Mouse (Mus musculus) thymus, adult 2 months (tissue): ENCODE results near the gene Stra6l. TPM values are rescaled to one million over a fixed set of nuclear protein-coding genes. Genes with fewer than 3 reads are reported as not detected.
A peak's percentile ranks its signal among the peaks of the same experiment; 100 is the strongest.

Experiments used
- DNase-seq: peaks from one replicate; pipeline ENCODE4 v3.0.0; 2021
- H3K27ac ChIP-seq: fragments of 200-500 bp; 2 replicates; pipeline ENCODE4 v1.5.1; 2012; ENCODE audit warnings: low read length, control low read depth; ENCODE audit not compliant: control insufficient read depth, insufficient read depth
- H3K27me3 ChIP-seq: fragments of 200-500 bp; 2 replicates; pipeline ENCODE4 v1.6.1; 2012; ENCODE audit warnings: mild to moderate bottlenecking, low read length, moderate library complexity, mixed read lengths; ENCODE audit not compliant: control insufficient read depth, insufficient read depth
- H3K36me3 ChIP-seq: fragments of 200-500 bp; 2 replicates; pipeline ENCODE4 v1.6.1; 2012; ENCODE audit warnings: mild to moderate bottlenecking, low read length, moderate library complexity; ENCODE audit not compliant: control insufficient read depth, insufficient read depth
- H3K4me1 ChIP-seq: fragments of 200-500 bp; replicated peaks from 2 replicates; pipeline ENCODE4 v1.6.1; 2012; ENCODE audit warnings: low read length; ENCODE audit not compliant: control insufficient read depth, insufficient read depth
- H3K4me3 ChIP-seq: fragments of 200-500 bp; 2 replicates; pipeline ENCODE4 v1.5.1; 2012; ENCODE audit warnings: mild to moderate bottlenecking, low read length, control low read depth, moderate library complexity; ENCODE audit not compliant: control insufficient read depth, insufficient read depth
- CTCF ChIP-seq: fragments of 200-500 bp; IDR thresholded peaks from 2 replicates; pipeline ENCODE4 v1.5.1; 2012; ENCODE audit warnings: mild to moderate bottlenecking, control low read depth, low read length, moderate library complexity, borderline replicate concordance; ENCODE audit not compliant: control insufficient read depth, poor library complexity, insufficient read depth; ENCODE audit errors: extremely low read depth
- POLR2A ChIP-seq: fragments of 200-500 bp; IDR thresholded peaks from 2 replicates; pipeline ENCODE4 v1.6.1; 2012; ENCODE audit warnings: mild to moderate bottlenecking, low read length, control low read depth, moderate library complexity; ENCODE audit not compliant: control insufficient read depth, poor library complexity, insufficient read depth; ENCODE audit errors: extremely low read depth
- WGBS: fragments of 180-500 bp; shearing (Covaris S2); methylation state at CpG from one replicate; pipeline ENCODE4 v1.1.7; 2018; 5-methylcytosine and 5-hydroxymethylcytosine counted together
- polyA plus RNA-seq: library from polyadenylated mRNA; depleted of rRNA; stranded (reverse); fragments of >200 nt; gene quantifications from 2 replicates; pipeline ENCODE4 v1.2.3, GENCODE M21; 2012

The Stra6l gene
- polyA plus RNA-seq, 1 experiment: 1.7 TPM

- Histone ChIP-seq H3K36me3 (no peaks in the 10 kb centered on the region), H3K4me3 (no peak overlapping the region), H3K27me3 (no peaks in the 10 kb centered on the region; the same call in 1 of the 2 replicates), H3K4me1 (peaks cover 8% of the 10 kb centered on the region; the same call in 1 of the 2 replicates), H3K27ac (no peak overlapping the region)
- DNase-seq: no peak
- TF ChIP-seq POLR2A (no peak), CTCF (no peak)
- 21% methylated on average over 4 of the region's 4 CpGs for WGBS
Measured at GRCm38 (mm10) chr4:45818814-45819207, 29.7 kb upstream of the Stra6l start.

GRCm38 (mm10) chr4:45819208-45819931 is 29.1 kb upstream of the Stra6l start:
- no peak for DNase-seq
- Histone ChIP-seq H3K4me1 (peaks cover 8% of the 10 kb centered on the region; the same call in 1 of the 2 replicates), H3K27me3 (peaks cover 2% of the 10 kb centered on the region; the same call in 1 of the 2 replicates), H3K27ac (no peak overlapping the region), H3K4me3 (no peak overlapping the region; the same call in 1 of the 2 replicates), H3K36me3 (no peaks in the 10 kb centered on the region)
- TF ChIP-seq CTCF (no peak), POLR2A (no peak)
- WGBS: 3% methylated on average over 17 of the region's 17 CpGs

- Histone ChIP-seq H3K36me3 (no peaks in the 10 kb centered on the region), H3K4me3 (no peak overlapping the region)
Measured at GRCm38 (mm10) chr4:45820074-45820830, 28.2 kb upstream of the Stra6l start.

GRCm38 (mm10) chr4:45821995-45822394 is 26.5 kb upstream of the Stra6l start:
- no peak for DNase-seq
- H3K4me3 ChIP-seq: no peak overlapping the region
- peaks cover 12% of the 10 kb centered on the region; the same call in 1 of the 2 replicates for H3K27me3 ChIP-seq
- H3K4me1 ChIP-seq: peaks cover 11% of the 10 kb centered on the region; the same call in 1 of the 2 replicates
- no peaks in the 10 kb centered on the region for H3K36me3 ChIP-seq
- no peak overlapping the region for H3K27ac ChIP-seq
- no peak for TF ChIP-seq POLR2A
- TF ChIP-seq CTCF: no peak
- WGBS: 79% methylated on average over 3 of the region's 3 CpGs

More at GRCm38 (mm10) chr4:45820074-45820830, 28.2 kb upstream of the Stra6l start:
- TF ChIP-seq CTCF (no peak), POLR2A (no peak)
- 44% methylated on average over 8 of the region's 8 CpGs for WGBS
- DNase-seq: peak; percentile 56
- Histone ChIP-seq H3K4me1 (peaks cover 8% of the 10 kb centered on the region; the same call in 1 of the 2 replicates), H3K27me3 (peaks cover 8% of the 10 kb centered on the region; the same call in 1 of the 2 replicates), H3K27ac (no peak overlapping the region)

- WGBS: 60% methylated on average over 11 of the region's 11 CpGs
- DNase-seq: no peak
- TF ChIP-seq POLR2A: no peak
Measured at GRCm38 (mm10) chr4:45822781-45823575, 25.5 kb upstream of the Stra6l start.

GRCm38 (mm10) chr4:45824049-45824760 is 24.3 kb upstream of the Stra6l start:
- Histone ChIP-seq H3K4me3 (no peak overlapping the region), H3K4me1 (peaks cover 10% of the 10 kb centered on the region; the same call in 1 of the 2 replicates), H3K36me3 (no peaks in the 10 kb centered on the region), H3K27me3 (peaks cover 14% of the 10 kb centered on the region; the same call in 1 of the 2 replicates), H3K27ac (no peak overlapping the region)
- no peak for TF ChIP-seq CTCF
- TF ChIP-seq POLR2A: no peak
- WGBS: 17% methylated on average over 10 of the region's 10 CpGs
- DNase-seq: no peak

More at GRCm38 (mm10) chr4:45822781-45823575, 25.5 kb upstream of the Stra6l start:
- H3K4me1 ChIP-seq: peaks cover 11% of the 10 kb centered on the region; the same call in 1 of the 2 replicates
- H3K27ac ChIP-seq: no peak overlapping the region
- H3K27me3 ChIP-seq: peaks cover 14% of the 10 kb centered on the region; the same call in 1 of the 2 replicates
- H3K36me3 ChIP-seq: no peaks in the 10 kb centered on the region
- no peak overlapping the region for H3K4me3 ChIP-seq
